Mouse (Mus musculus) spleen, adult 12 weeks (tissue): ENCODE measurements around the gene Kcnh1.

ENCODE experiments used
- DNase-seq: peaks from one replicate; pipeline ENCODE4 v3.0.0; 2022; ENCODE audit warnings: low spot score

Kcnh1 gene

DNA sequence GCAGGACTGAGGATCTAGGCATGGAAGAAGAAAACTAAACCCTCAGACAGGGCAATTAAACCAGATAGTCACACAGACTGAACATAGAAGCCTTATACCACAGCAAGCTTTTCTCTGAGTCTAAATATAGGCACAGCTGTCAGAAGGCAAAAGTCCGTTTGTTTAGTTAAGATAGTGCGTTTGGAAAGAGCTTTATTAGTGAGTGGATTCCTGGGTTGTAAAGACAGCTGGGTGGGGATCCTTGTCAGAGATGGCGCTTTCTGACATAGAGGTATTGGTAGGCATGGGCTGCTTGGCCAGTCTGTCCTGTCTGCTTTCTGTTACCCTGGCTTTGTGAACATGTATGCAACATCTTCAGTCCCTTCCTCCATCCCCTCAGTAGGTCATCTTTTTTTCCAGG, 266.5 kb downstream of the Kcnh1 start:
- DNase-seq, result no peak

DNA sequence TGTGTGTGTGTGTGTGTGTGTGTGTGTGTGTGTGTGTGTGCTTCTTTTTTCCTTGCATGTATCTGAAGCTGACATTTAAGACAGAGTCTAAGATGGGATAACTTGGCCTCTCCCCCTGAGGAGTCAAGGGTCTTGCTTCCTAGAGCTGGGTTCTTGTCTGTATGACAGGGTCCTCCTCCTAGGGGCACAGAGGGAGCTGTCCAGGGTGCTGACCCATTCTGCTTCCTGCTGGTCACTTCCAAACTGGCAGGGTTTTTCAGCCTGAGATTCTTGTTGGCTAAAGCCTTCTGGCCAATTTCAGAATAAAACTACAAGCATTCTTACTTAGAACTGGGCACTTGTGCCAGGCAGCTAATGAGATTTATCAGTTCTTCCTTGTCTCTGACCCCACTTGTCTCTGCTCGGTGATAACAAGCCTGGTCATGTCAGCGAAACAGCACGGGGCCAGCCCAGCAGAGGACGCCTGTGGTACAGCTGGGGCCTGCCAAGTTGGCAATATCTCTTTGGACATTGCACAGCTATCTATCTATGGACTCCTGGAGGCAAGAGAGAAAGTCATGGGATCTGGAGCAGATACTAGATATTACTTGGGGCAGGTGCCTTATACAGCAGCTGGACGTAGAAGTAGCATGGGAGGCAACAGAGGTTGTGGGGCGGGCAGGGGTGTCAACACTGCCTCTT, 267.1 kb downstream of the Kcnh1 start:
- no peak for DNase-seq

- no peak for DNase-seq
Measured at GRCm38 (mm10) chr1:192463732-192464131, 273.2 kb downstream of the Kcnh1 start.

- DNase-seq, result no peak
Measured at GRCm38 (mm10) chr1:192472366-192472765, 281.8 kb downstream of the Kcnh1 start.

DNA sequence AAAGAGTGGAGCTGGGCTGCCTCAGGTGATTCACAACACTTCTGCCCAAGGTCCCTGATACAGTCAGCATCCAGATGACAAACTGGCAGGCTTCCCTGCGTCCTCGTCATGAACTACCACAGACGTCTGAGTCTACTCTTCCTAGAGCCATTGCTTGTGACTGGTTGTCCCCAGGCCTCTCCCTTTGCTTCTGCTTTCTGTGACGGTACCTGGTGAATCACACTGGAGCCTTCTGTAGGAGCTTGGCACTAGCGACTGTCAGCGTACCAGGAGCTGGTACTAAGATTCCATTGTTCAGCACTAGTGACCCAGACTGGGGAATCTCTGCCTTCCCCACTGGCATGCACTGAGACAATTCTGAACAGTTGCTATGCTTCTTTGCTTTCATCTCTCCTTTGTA, 282.6 kb downstream of the Kcnh1 start:
- DNase-seq, result no peak

DNA sequence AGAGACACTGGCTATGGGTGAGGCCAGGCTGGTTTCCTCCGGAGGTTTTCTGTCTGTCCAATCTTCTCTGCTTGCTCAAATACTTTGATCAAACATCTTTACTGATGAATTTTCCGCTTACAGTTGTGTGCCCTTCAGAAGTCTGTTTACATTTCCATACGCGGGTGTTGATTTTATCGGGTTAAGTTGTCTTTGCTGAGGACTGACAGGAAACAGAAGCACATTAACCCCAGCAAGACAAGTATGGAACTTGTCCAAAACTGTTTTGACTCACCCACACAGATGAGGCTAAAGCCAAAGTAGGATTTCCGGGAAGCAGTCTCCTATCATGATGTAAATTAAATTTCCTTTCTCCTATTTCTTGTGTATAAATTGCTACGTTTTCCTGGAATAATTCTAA, 286.1 kb downstream of the Kcnh1 start:
- no peak for DNase-seq

GRCm38 (mm10) chr1:192477556-192477955, 287.0 kb downstream of the Kcnh1 start:
- DNase-seq, result no peak

DNA sequence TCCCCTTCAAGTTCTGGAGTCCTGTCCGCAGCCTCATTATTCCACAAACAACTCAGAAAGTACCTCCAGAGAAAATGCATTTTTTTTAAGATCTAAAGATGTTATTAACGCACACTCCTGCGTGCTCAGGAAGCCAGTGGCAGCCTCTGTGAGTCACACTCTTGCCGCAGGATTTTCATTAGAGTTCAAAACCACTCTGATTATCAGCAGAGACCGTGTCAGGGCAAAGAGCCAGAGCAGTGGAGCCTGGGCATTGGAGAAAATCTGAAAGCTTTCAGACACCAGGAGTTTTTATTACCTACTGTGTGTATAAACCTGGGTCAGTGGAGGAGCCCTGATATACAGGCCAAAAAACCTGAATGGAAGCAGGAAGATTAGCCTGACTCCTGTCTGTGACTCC, 287.6 kb downstream of the Kcnh1 start:
- no peak for DNase-seq

DNA sequence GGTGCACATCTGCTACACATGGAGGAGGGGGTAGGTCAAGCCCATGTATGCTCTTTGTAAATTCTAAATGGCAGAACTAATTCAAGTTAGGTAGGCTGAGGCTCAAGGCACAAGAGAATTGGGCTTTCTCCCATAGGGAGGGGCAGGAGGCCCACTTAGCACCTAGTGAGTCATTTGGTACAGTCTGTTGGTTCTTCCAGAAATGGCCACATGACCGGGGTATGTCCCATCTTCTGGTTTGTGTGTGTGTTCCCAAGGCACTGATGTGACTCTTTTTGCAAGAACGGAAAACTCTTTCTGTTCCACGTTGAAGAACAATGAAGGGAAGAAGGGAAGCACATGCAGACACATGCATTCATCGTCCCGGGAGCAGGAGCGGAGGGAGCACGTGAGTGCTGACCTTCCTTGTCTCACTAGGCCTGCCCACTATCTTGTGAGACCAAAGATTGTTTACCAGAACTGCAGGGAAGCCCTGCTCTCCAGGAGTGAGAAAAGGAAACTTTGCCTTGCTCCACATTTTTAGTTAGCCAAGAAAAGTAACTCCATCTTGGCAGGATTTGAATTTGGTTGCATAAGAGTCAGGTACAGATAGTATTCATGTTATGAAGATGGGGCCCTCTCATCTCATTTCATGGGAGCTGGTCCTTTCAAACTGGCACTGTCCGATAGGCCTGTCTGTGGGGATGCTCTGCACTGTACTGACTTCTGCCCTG, 289.7 kb downstream of the Kcnh1 start:
- DNase-seq, result no peak

DNA sequence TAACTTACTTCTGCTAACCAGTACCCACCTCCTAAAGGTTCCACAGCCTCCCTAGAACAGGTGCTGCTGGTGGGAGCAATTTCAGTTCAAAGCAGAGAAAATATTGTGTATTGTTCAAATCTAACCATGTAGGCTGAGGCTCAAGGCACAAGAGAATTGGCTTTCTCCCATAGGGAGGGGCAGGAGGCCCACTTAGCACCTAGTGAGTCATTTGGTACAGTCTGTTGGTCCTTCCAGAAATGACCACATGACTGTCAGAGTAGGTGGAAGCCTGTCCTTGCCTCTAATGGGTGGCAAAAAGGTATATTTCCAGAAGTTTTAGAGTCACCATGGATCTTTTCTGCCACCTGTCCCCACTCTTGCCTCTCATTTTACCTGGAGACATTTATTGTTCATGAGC, 290.9 kb downstream of the Kcnh1 start:
- DNase-seq, result no peak

- no peak for DNase-seq
Measured at GRCm38 (mm10) chr1:192485030-192485429, 294.5 kb downstream of the Kcnh1 start.

GRCm38 (mm10) chr1:192487571-192487970, 297.0 kb downstream of the Kcnh1 start:
- DNase-seq, result no peak

GRCm38 (mm10) chr1:192489908-192490825, 299.6 kb downstream of the Kcnh1 start:
- no peak for DNase-seq

GRCm38 (mm10) chr1:192497505-192497904, 306.9 kb downstream of the Kcnh1 start:
- DNase-seq, result no peak

- DNase-seq, result peak; percentile 62
Measured at GRCm38 (mm10) chr1:192502016-192502415, 311.4 kb downstream of the Kcnh1 start.

GRCm38 (mm10) chr1:192502835-192503234, 312.3 kb downstream of the Kcnh1 start:
- DNase-seq, result no peak

- DNase-seq, result no peak
Measured at GRCm38 (mm10) chr1:192503651-192504050, 313.1 kb downstream of the Kcnh1 start.

GRCm38 (mm10) chr1:192512821-192513220, 322.2 kb downstream of the Kcnh1 start:
- no peak for DNase-seq

DNA sequence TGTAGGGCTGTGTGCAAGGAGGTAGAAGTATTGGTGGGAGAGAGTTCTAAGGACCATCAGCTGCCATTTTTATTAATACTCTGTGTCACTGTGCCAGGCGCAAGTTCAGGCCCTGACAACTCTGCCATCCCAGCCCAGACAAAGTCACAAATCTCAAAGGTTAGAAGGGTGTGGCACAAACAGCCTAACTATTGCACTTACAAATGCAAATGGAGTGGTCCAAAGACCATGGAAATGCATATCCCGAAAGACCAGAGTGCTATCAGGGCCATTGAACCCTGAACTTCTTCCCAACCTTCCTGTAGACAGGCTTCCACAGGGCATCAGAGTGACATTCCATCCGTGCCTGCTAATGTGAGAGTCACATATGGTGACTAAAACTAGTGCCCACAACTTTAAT, 324.8 kb downstream of the Kcnh1 start:
- no peak for DNase-seq

DNA sequence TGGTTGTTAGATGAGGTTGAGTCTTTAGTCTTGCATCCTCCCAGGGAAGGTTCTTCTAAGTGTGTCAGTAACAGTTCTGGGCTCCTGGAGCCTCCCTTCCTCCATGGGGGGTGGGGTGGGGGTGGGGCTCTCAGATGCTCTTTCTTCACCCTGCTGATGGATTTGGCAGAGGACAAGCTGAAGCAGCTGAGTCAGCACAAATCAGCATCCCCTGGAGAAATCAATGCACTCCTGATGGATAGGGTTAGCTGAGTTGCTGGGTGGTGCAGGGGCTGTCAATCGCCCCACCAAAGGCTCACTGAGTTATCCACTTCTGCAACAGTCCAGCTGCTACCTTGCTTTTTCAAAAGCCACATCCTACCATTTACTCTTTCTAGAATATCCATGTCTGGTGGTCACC, 329.1 kb downstream of the Kcnh1 start:
- no peak for DNase-seq

GRCm38 (mm10) chr1:192520836-192521435, 330.4 kb downstream of the Kcnh1 start:
- no peak for DNase-seq
